Mouse (Mus musculus): Measurements from ENCODE around the gene Gm1113. TPM values are rescaled to one million over a fixed set of nuclear protein-coding genes. Genes with fewer than 3 reads are reported as not detected.
A peak's percentile ranks its signal among the peaks of the same experiment; 100 is the strongest.

Gene Gm1113
- not detected in 2 replicates for polyA plus RNA-seq (2016; fragmentation: Nextera tagmentation; extraction: Ambion mirVana)

- WGBS: 73% methylated on average over 3 of the region's 3 CpGs
- Histone ChIP-seq H3K27me3 (peaks cover 10% of the 10 kb centered on the region; the same call in 1 of the 2 replicates), H3K9me3 (no peaks in the 10 kb centered on the region), H3K4me1 (replicated peaks) (peaks cover 22% of the 10 kb centered on the region), H3K36me3 (no peaks in the 10 kb centered on the region), H3K4me3 (replicated peaks) (no peak within 1 kb of the TSS), H3K4me2 (no peak within 1 kb of the TSS), H3K9ac (replicated peaks) (no peak within 1 kb of the TSS), H3K27ac (no peak within 1 kb of the TSS)
- ATAC-seq (ENCODE audit: insufficient number of reproducible peaks, insufficient read depth, low FRiP score, low TSS enrichment, low read depth): no peak
Observed at GRCm38 (mm10) chr9:35518169-35518568, at the start of gene Gm1113. TSS of gene Gm1113 (minus strand) at chr9:35518269.

GRCm38 (mm10) chr9:35564536-35565240, 46.6 kb upstream of the Gm1113 start:
- H3K36me3 ChIP-seq: peaks cover 62% of the 10 kb centered on the region

GRCm38 (mm10) chr9:35561583-35561982, 43.5 kb upstream of the Gm1113 start:
- Histone ChIP-seq H3K27ac (no peak overlapping the region), H3K27me3 (peaks cover 18% of the 10 kb centered on the region; the same call in 1 of the 2 replicates), H3K4me3 (replicated peaks) (no peak overlapping the region), H3K36me3 (peaks cover 45% of the 10 kb centered on the region), H3K4me2 (no peak overlapping the region), H3K4me1 (replicated peaks) (peaks cover 17% of the 10 kb centered on the region), H3K9ac (replicated peaks) (no peak overlapping the region), H3K9me3 (no peaks in the 10 kb centered on the region)
- no peak for ATAC-seq (ENCODE audit: insufficient number of reproducible peaks, insufficient read depth, low FRiP score, low TSS enrichment, low read depth)
- WGBS: 91% methylated on average over 6 of the region's 6 CpGs

More at GRCm38 (mm10) chr9:35564536-35565240, 46.6 kb upstream of the Gm1113 start:
- Histone ChIP-seq H3K4me2 (no peak overlapping the region), H3K9me3 (no peaks in the 10 kb centered on the region), H3K4me3 (replicated peaks) (no peak overlapping the region), H3K9ac (replicated peaks) (no peak overlapping the region), H3K27ac (no peak overlapping the region), H3K4me1 (replicated peaks) (peaks cover 16% of the 10 kb centered on the region), H3K27me3 (no peaks in the 10 kb centered on the region)
- ATAC-seq (ENCODE audit: insufficient number of reproducible peaks, insufficient read depth, low FRiP score, low TSS enrichment, low read depth): no peak
- WGBS: 89% methylated on average over 5 of the region's 5 CpGs

- Histone ChIP-seq H3K9ac (replicated peaks) (no peak overlapping the region), H3K27me3 (peaks cover 18% of the 10 kb centered on the region; the same call in 1 of the 2 replicates), H3K9me3 (no peaks in the 10 kb centered on the region), H3K4me3 (replicated peaks) (no peak overlapping the region), H3K4me1 (replicated peaks) (peaks cover 17% of the 10 kb centered on the region), H3K27ac (no peak overlapping the region), H3K36me3 (peaks cover 40% of the 10 kb centered on the region), H3K4me2 (no peak overlapping the region)
- 95% methylated on average over 11 of the region's 11 CpGs for WGBS
- ATAC-seq (ENCODE audit: insufficient number of reproducible peaks, insufficient read depth, low FRiP score, low TSS enrichment, low read depth): no peak
Observed at GRCm38 (mm10) chr9:35561076-35561475, 43.0 kb upstream of the Gm1113 start.

- ATAC-seq (ENCODE audit: insufficient number of reproducible peaks, insufficient read depth, low FRiP score, low TSS enrichment, low read depth): peak; percentile 92
Observed at GRCm38 (mm10) chr9:35559009-35559890, 41.2 kb upstream of the Gm1113 start.

GRCm38 (mm10) chr9:35558257-35559008, 40.4 kb upstream of the Gm1113 start, which contains the start of the genes Ddx25 and Pus3:
TSS of gene Ddx25 (minus strand) at chr9:35558528.
TSS of gene Pus3 (plus strand) at chr9:35558595.
- Histone ChIP-seq H3K27ac (peak within 1 kb of the TSS; percentile 75; the same call in 1 of the 2 replicates), H3K27me3 (peaks cover 18% of the 10 kb centered on the region; the same call in 1 of the 2 replicates)
- ATAC-seq (ENCODE audit: insufficient number of reproducible peaks, insufficient read depth, low FRiP score, low TSS enrichment, low read depth): peak; percentile 53

More at GRCm38 (mm10) chr9:35559009-35559890, 41.2 kb upstream of the Gm1113 start:
- peak overlapping the region; percentile 64 for H3K4me3 ChIP-seq (replicated peaks)
- no peaks in the 10 kb centered on the region for H3K9me3 ChIP-seq
- H3K4me2 ChIP-seq: peak overlapping the region; percentile 99
- H3K27me3 ChIP-seq: peaks cover 18% of the 10 kb centered on the region; the same call in 1 of the 2 replicates
- peaks cover 17% of the 10 kb centered on the region for H3K4me1 ChIP-seq (replicated peaks)
- peak overlapping the region; percentile 75; the same call in 1 of the 2 replicates for H3K27ac ChIP-seq
- peaks cover 22% of the 10 kb centered on the region for H3K36me3 ChIP-seq
- WGBS: 1% methylated on average over 31 of the region's 31 CpGs
- peak overlapping the region; percentile 42 for H3K9ac ChIP-seq (replicated peaks)

GRCm38 (mm10) chr9:35556494-35557102, 38.5 kb upstream of the Gm1113 start:
- no peak overlapping the region for H3K27ac ChIP-seq
- ATAC-seq (ENCODE audit: insufficient number of reproducible peaks, insufficient read depth, low FRiP score, low TSS enrichment, low read depth): no peak
- no peak overlapping the region for H3K9ac ChIP-seq (replicated peaks)
- peaks cover 8% of the 10 kb centered on the region for H3K36me3 ChIP-seq
- H3K27me3 ChIP-seq: peaks cover 18% of the 10 kb centered on the region; the same call in 1 of the 2 replicates
- no peaks in the 10 kb centered on the region for H3K9me3 ChIP-seq
- H3K4me3 ChIP-seq (replicated peaks): no peak overlapping the region
- H3K4me2 ChIP-seq: no peak overlapping the region
- H3K4me1 ChIP-seq (replicated peaks): peaks cover 17% of the 10 kb centered on the region
- 60% methylated on average over 12 of the region's 12 CpGs for WGBS

More at GRCm38 (mm10) chr9:35558257-35559008, 40.4 kb upstream of the Gm1113 start, which contains the start of the genes Ddx25 and Pus3:
- under 1% methylated on average over 55 of the region's 59 CpGs for WGBS
- Histone ChIP-seq H3K36me3 (peaks cover 18% of the 10 kb centered on the region), H3K9me3 (no peaks in the 10 kb centered on the region), H3K4me1 (replicated peaks) (peaks cover 17% of the 10 kb centered on the region), H3K9ac (replicated peaks) (peak within 1 kb of the TSS; percentile 60), H3K4me3 (replicated peaks) (peak within 1 kb of the TSS; percentile 64), H3K4me2 (peak within 1 kb of the TSS; percentile 99)

- Histone ChIP-seq H3K36me3 (no peaks in the 10 kb centered on the region), H3K4me1 (replicated peaks) (0 out of 2 replicates have a peak, but pooled peaks cover 5% of the 10 kb centered on the region), H3K4me3 (replicated peaks) (no peak overlapping the region), H3K9ac (replicated peaks) (no peak overlapping the region), H3K9me3 (no peaks in the 10 kb centered on the region), H3K4me2 (no peak overlapping the region), H3K27me3 (no peaks in the 10 kb centered on the region), H3K27ac (no peak overlapping the region)
- WGBS: 80% methylated on average over 9 of the region's 9 CpGs
- no peak for ATAC-seq (ENCODE audit: insufficient number of reproducible peaks, insufficient read depth, low FRiP score, low TSS enrichment, low read depth)
Observed at GRCm38 (mm10) chr9:35548455-35548854, 30.4 kb upstream of the Gm1113 start.

- Histone ChIP-seq H3K4me3 (replicated peaks) (no peak overlapping the region), H3K27ac (no peak overlapping the region), H3K9ac (replicated peaks) (no peak overlapping the region), H3K4me1 (replicated peaks) (0 out of 2 replicates have a peak, but pooled peaks cover 5% of the 10 kb centered on the region), H3K9me3 (no peaks in the 10 kb centered on the region), H3K36me3 (no peaks in the 10 kb centered on the region), H3K4me2 (no peak overlapping the region), H3K27me3 (peaks cover 3% of the 10 kb centered on the region; the same call in 1 of the 2 replicates)
- WGBS: 86% methylated on average over 9 of the region's 9 CpGs
- no peak for ATAC-seq (ENCODE audit: insufficient number of reproducible peaks, insufficient read depth, low FRiP score, low TSS enrichment, low read depth)
Observed at GRCm38 (mm10) chr9:35546745-35547144, 28.7 kb upstream of the Gm1113 start.

GRCm38 (mm10) chr9:35545704-35546103, 27.6 kb upstream of the Gm1113 start:
- H3K27ac ChIP-seq: no peak overlapping the region
- no peak overlapping the region for H3K4me2 ChIP-seq
- WGBS: 78% methylated on average over 12 of the region's 12 CpGs
- H3K4me1 ChIP-seq (replicated peaks): 0 out of 2 replicates have a peak, but pooled peaks cover 5% of the 10 kb centered on the region
- no peak overlapping the region for H3K4me3 ChIP-seq (replicated peaks)
- no peak overlapping the region for H3K9ac ChIP-seq (replicated peaks)
- no peaks in the 10 kb centered on the region for H3K36me3 ChIP-seq
- ATAC-seq (ENCODE audit: insufficient number of reproducible peaks, insufficient read depth, low FRiP score, low TSS enrichment, low read depth): no peak
- no peaks in the 10 kb centered on the region for H3K9me3 ChIP-seq
- peaks cover 3% of the 10 kb centered on the region; the same call in 1 of the 2 replicates for H3K27me3 ChIP-seq

Measured in limb, embryonic 12.5 days (tissue).